9 mouse cellular contexts compared by ENCODE assay signal in genomic region chr8:85311743-85312142, GRCm38 (mm10). TPM values are rescaled to one million over a fixed set of nuclear protein-coding genes. Genes with fewer than 3 reads are reported as not detected.
DNase-seq lines count a peak whose midpoint lies in the region; ATAC-seq and TF ChIP-seq lines count a peak whose summit lies in the region.
"Had no signal": no experiment of that assay in that cellular context is flagged by ENCODE, and none has a peak within 500 bp of the region (broad histone marks: within the 10 kb centered on the region; RNA-seq: fewer than 3 reads in every experiment).

No protein-coding gene starts in this region.

- peaks cover 18% of the 10 kb centered on the region for H3K36me3 ChIP-seq in kidney, embryonic 16.5 days (ENCODE audit: insufficient read depth, low read length)
- no peaks in the 10 kb centered on the region; the same call in 1 of the 2 replicates for H3K36me3 ChIP-seq in intestine, postnatal 0 days (ENCODE audit: control insufficient read depth, insufficient read depth)
- H3K36me3 ChIP-seq in splenic B cell, adult 2 months (ENCODE audit: control insufficient read depth, insufficient read depth, low read length, poor library complexity, severe bottlenecking) = no peaks in the 10 kb centered on the region

- H3K4me2 ChIP-seq in kidney, embryonic 16.5 days (replicated peaks; ENCODE audit: low read depth, low read length) = no peak overlapping the region
- H3K4me2 ChIP-seq in intestine, postnatal 0 days (replicated peaks; ENCODE audit: low read depth) = no peak overlapping the region
- H3K4me2 ChIP-seq: embryonic facial prominence, embryonic 13.5 days; limb, embryonic 12.5 days had no signal

- ATAC-seq in kidney, embryonic 16.5 days (ENCODE audit: low FRiP score, low TSS enrichment) = no peak
- peak; percentile 53 for ATAC-seq in CD4-positive, CD25-positive, alpha-beta regulatory T cell, adult 4 months
- no peak for ATAC-seq in intestine, postnatal 0 days

- no peaks in the 10 kb centered on the region for H3K9me3 ChIP-seq in kidney, embryonic 16.5 days (ENCODE audit: low read length)
- H3K9me3 ChIP-seq in intestine, postnatal 0 days (ENCODE audit: control insufficient read depth) = no peaks in the 10 kb centered on the region
- H3K9me3 ChIP-seq: embryonic facial prominence, embryonic 13.5 days; limb, embryonic 12.5 days had no signal

- H3K27me3 ChIP-seq in kidney, embryonic 16.5 days (ENCODE audit: insufficient read depth, low read length) = no peaks in the 10 kb centered on the region
- H3K27me3 ChIP-seq in intestine, postnatal 0 days (replicated peaks; ENCODE audit: control insufficient read depth, insufficient read depth, low read length) = no peaks in the 10 kb centered on the region
- no peaks in the 10 kb centered on the region for H3K27me3 ChIP-seq in splenic B cell, adult 2 months (ENCODE audit: control insufficient read depth, insufficient read depth, low read length, poor library complexity, severe bottlenecking)
- H3K27me3 ChIP-seq: embryonic facial prominence, embryonic 13.5 days; limb, embryonic 12.5 days had no signal

- peak; percentile 42 for DNase-seq in kidney, postnatal 14 days
- peak; percentile 10 for DNase-seq in T-cell, adult 2 months (ENCODE audit: low spot score)
- peak; percentile 49 for DNase-seq in splenic B cell, adult 2 months (ENCODE audit: low read depth, low spot score)
- DNase-seq in testis, postnatal 10 days (ENCODE audit: low spot score) = no peak

- peak; percentile 85 for TF ChIP-seq CTCF in intestine, postnatal 0 days (IDR thresholded peaks at IDR 0.05; ENCODE audit: low read depth)

- no peaks in the 10 kb centered on the region for H3K4me1 ChIP-seq in kidney, embryonic 16.5 days (ENCODE audit: insufficient read depth, low read length)
- H3K4me1 ChIP-seq in intestine, postnatal 0 days (replicated peaks; ENCODE audit: control insufficient read depth, insufficient read depth, low read length) = no peaks in the 10 kb centered on the region
- H3K4me1 ChIP-seq: embryonic facial prominence, embryonic 13.5 days; limb, embryonic 12.5 days had no signal

- H3K27ac ChIP-seq in kidney, embryonic 16.5 days (ENCODE audit: low read length) = no peak overlapping the region
- H3K27ac ChIP-seq in intestine, postnatal 0 days (ENCODE audit: low read depth, low read length) = no peak overlapping the region
- H3K27ac ChIP-seq: embryonic facial prominence, embryonic 13.5 days; limb, embryonic 12.5 days had no signal

- H3K4me3 ChIP-seq in kidney, embryonic 16.5 days (ENCODE audit: low read length) = no peak overlapping the region
- H3K4me3 ChIP-seq in intestine, postnatal 0 days (ENCODE audit: low read depth, low read length) = no peak overlapping the region
- H3K4me3 ChIP-seq: embryonic facial prominence, embryonic 13.5 days; limb, embryonic 12.5 days had no signal

- H3K9ac ChIP-seq in kidney, embryonic 16.5 days (replicated peaks; ENCODE audit: low read length) = no peak overlapping the region
- no peak overlapping the region for H3K9ac ChIP-seq in intestine, postnatal 0 days (ENCODE audit: low read depth, low read length)
- H3K9ac ChIP-seq: embryonic facial prominence, embryonic 13.5 days; limb, embryonic 12.5 days had no signal

RNA-seq across cellular contexts. Expression of gene Vps35, which starts 12.1 kb away (rescaled TPM):
- 156 and 161 TPM in 2 replicates for polyA plus RNA-seq in kidney, embryonic 16.5 days (2015; fragmentation: Nextera tagmentation; extraction: Ambion mirVana)
- polyA plus RNA-seq in CD4-positive, CD25-positive, alpha-beta regulatory T cell, adult 4 months (2017; shearing (Covaris generic)) = 100 to 1,000 TPM in 1 of 2 experiments, 10 to 100 TPM in 1; 98.5 to 119 TPM
- 124 and 133 TPM in 2 replicates for polyA plus RNA-seq in intestine, postnatal 0 days (2015; fragmentation: Nextera tagmentation; extraction: Ambion mirVana)

RNA-seq across cellular contexts. Expression of gene Orc6, which starts 12.3 kb away (rescaled TPM):
- polyA plus RNA-seq in kidney, embryonic 16.5 days (2015; fragmentation: Nextera tagmentation; extraction: Ambion mirVana) = 106 TPM in 2 replicates
- 10 to 100 TPM; 32.6 to 34.9 TPM for polyA plus RNA-seq in CD4-positive, CD25-positive, alpha-beta regulatory T cell, adult 4 months (2017; shearing (Covaris generic))
- polyA plus RNA-seq in intestine, postnatal 0 days (2015; fragmentation: Nextera tagmentation; extraction: Ambion mirVana) = 32.6 and 34.5 TPM in 2 replicates
